Mouse (Mus musculus): ENCODE results near the gene Gm21477. TPM values are rescaled to one million over a fixed set of nuclear protein-coding genes. Genes with fewer than 3 reads are reported as not detected.
"Not testable (repeated sequence)": the region's sequence is repeated elsewhere in the genome, so short reads cannot be mapped to it uniquely, and the experiment has no call there.

Gene Gm21477
- not detected for total RNA-seq (2021)

DNA sequence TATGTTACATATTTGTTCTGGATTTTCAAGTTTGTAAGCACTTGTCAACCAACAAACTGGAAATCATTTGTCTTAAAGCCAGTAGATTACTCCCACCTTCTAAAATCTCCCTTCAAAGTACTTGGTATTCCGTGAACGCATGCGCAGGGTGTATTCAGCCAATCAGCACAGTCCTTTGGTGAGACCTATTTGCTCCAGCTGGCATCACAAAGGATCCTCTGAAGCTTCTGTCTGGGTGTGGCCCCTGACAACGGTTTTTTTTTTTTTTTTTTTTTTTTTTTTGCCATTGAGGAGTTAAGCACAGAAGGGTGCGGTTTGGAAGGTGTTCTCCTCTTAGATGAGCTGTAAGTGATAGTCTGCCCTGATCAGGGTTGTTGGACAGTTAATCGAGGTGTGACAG, at the start of gene Gm21477:
Gene Gm21477 (plus strand): TSS at position 301 of the 400 bp plus-strand sequence.
- DNase-seq; intact Hi-C loops (cut with DNase I): not testable (repeated sequence)
